Mouse (Mus musculus) testis, adult 2 months (tissue): ENCODE data around the gene Fkrp.

ENCODE experiments used
- CTCF ChIP-seq: fragments of 200-500 bp; IDR thresholded peaks from 2 replicates; pipeline ENCODE4 v1.5.1; 2012; ENCODE audit warnings: low read depth, mild to moderate bottlenecking, inconsistent platforms, low read length, moderate library complexity; ENCODE audit not compliant: control insufficient read depth, insufficient read depth, insufficient replicate concordance
- POLR2A ChIP-seq: fragments of 200-500 bp; IDR thresholded peaks from 2 replicates; pipeline ENCODE4 v1.6.1; 2012; ENCODE audit warnings: low read depth, mild to moderate bottlenecking, inconsistent platforms, low read length, moderate library complexity; ENCODE audit not compliant: control insufficient read depth

- no peak for TF ChIP-seq POLR2A
- TF ChIP-seq CTCF = no peak
These were observed 36.8 kb upstream of the Fkrp start for GRCm38 (mm10) chr7:16853302-16853831.
